Mouse (Mus musculus): ENCODE results near the gene Nf2. TPM values are rescaled to one million over a fixed set of nuclear protein-coding genes. Genes with fewer than 3 reads are reported as not detected.

The Nf2 gene
- polyA plus RNA-seq (2012; rRNA removed): 77.6 and 81.7 TPM in 2 replicates

DNA sequence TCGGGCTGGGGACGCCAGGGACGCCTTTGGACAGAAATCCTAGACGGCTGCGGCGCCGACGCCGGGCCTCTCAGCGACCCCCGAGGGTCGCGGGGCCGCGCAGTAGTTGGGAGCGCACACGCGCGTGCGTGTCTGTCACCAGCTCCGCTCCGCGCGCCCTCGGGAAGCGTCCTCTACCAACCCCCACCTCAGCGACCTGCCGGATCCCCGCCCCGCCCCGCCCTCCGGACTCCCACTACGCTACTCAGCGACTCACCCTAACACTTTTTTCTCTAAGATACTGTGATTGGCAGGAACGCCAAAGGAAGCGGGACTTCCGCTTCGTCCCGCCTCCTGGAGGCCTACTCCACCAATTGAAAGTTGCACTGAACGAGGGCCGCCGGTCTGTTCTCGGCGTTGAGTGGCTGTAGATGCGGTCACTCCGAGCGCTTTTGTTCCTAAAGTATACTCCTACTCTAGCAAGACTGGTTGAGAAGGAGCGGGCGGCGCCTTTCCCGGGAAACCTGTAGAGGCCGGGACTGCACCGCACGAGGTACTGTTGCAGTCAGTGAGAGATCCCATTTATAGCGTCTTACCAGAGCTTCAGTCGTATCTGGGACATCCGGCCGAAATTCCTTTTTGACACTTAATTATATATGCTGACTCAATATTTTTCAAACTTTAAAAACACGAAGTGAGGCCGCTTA, at the start of gene Nf2:
TSS of gene Nf2 (minus strand) at position 279 of the 686 bp plus-strand sequence.

DNA sequence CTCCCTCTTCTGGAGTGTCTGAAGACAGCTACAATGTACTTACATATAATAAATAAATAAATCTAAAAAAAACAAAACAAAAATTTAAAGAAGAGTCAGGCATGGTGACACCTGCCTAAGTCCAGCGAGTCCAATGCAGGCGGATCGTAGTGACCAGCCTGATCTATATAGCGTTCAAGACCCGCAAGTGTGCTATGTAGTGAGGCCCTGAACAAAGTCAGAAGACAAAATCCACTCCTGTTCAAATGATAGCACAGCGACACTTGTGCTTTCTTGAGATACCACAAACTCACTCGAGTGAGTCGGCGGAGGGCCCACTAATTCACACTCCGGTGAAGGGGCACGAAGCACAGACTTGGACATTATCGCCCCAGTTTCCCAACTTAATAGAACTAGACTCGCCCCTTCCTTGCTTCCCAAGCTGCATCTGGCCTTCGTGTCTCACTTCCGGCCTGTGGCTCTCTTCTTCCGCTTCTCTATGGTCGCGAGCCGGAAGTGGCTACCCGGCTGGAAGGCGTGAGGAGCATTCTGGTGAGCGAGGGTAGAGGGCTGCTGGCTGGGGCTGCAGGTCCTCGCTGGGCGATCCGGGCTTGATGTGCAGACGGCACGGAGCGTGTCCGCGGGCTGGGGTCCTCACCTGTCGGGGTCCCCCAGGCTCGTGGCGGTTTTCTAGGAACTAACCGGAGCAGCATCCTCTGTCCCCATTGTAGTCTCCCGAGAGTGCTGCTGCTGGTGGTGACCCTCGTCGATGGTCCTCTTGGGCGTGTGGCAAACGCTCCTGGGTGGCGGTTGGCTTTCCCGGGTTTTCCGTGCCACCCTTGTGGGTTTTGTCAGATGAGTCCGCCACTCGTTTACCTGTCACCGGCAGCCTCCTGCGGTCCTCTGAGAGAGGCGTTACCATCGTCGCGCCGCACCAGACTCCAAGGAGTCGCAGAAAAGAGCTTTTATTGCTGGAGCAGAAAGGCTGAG, 45.8 kb upstream of the Nf2 start, which contains the start of gene Thoc5:
TSS of gene Thoc5 (plus strand) at position 473 of the 969 bp plus-strand sequence.

DNA sequence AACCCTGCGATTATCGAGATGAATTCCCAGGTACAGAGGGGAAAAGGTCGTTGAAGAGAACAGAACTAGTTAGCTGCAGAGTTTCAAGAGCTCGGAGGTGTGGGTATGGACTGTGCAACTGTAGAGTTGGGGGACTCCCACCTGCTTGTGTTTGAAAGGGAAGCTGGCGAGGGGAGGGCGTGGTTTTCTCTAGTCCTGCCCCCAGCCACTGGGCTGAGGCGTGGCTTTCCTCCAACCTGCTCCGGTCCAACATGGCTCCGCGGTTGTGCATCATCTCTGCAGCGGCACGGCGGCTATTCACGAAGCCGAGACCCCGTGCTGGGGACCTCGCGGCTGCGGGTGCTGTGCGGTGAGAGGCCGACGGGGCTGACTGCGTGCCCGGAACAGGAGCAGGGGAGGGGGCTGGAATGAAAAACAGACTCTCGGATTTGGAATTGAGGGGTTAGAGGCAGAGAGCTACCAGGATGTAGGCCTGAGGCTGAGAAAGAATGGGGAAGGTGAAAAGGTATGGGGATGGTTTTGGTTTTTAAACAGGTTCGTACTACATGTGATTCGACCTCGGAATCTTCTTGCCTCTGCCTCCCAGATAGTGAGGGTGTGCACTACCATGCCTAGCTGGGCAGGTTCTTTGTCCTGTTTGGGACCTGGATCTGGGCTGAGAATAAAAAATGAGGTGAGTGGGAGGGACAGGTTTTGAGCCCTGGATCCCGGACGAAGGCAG, 24.6 kb upstream of the Nf2 start, which contains the start of gene Nipsnap1:
TSS of gene Nipsnap1 (plus strand) at position 197 of the 721 bp plus-strand sequence.

DNA sequence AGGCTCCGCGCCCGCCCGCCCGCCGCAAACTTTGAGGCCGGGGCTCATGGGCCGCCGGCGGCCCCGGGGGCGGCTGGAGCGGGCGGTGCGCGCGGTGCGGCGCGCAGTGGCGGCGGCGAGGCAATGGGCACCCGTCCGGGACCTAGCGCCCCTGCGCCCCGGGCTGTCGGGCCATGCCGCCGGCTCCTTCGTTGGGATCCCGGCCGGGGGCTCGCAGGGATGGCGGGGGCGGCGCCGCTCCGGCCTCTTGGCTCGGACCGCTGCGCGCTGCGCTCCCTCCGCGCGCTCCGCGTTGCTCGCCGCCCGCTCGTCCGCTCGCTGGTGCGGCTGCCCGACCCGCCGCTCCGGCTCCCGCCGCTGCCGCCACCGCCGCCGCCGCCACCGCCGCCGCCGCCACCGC, 102.6 kb downstream of the Nf2 start, which contains the start of gene Cabp7:
TSS of gene Cabp7 (minus strand) at position 46 of the 400 bp plus-strand sequence.

Other genes with a start within 250 kb of the Nf2 start
- gene Gm11032, start 229.5 kb downstream of the Nf2 start, polyA plus RNA-seq (2012; rRNA removed): not detected in 2 replicates
- gene Ascc2, start 211.8 kb downstream of the Nf2 start, polyA plus RNA-seq (2012; rRNA removed): 33.2 and 34.8 TPM in 2 replicates
- gene Uqcr10, start 145.2 kb downstream of the Nf2 start, polyA plus RNA-seq (2012; rRNA removed): 747 and 762 TPM in 2 replicates
- gene Zmat5, start 144.9 kb downstream of the Nf2 start, polyA plus RNA-seq (2012; rRNA removed): 48.4 and 56.2 TPM in 2 replicates
- gene Cabp7, start 102.8 kb downstream of the Nf2 start, polyA plus RNA-seq (2012; rRNA removed): 3.3 and 4.7 TPM in 2 replicates
- 89.9 and 101 TPM in 2 replicates for gene Nipsnap1, start 24.4 kb upstream of the Nf2 start, polyA plus RNA-seq (2012; rRNA removed)
- 73.5 and 88.3 TPM in 2 replicates for gene Thoc5, start 45.8 kb upstream of the Nf2 start, polyA plus RNA-seq (2012; rRNA removed)
- 2.9 and 3.4 TPM in 2 replicates for gene Nefh, start 98.5 kb upstream of the Nf2 start, polyA plus RNA-seq (2012; rRNA removed)
- 94.5 and 94.7 TPM in 2 replicates for gene Ap1b1, start 137.3 kb upstream of the Nf2 start, polyA plus RNA-seq (2012; rRNA removed)
- 0.43 and 1.0 TPM in 2 replicates for gene Rasl10a, start 208.6 kb upstream of the Nf2 start, polyA plus RNA-seq (2012; rRNA removed)
- 30.1 and 33.8 TPM in 2 replicates for gene Gas2l1, start 215.8 kb upstream of the Nf2 start, polyA plus RNA-seq (2012; rRNA removed)
- 39.5 and 45.9 TPM in 2 replicates for gene Rhbdd3, start 249.4 kb upstream of the Nf2 start, polyA plus RNA-seq (2012; rRNA removed)
- 655 and 705 TPM in 2 replicates for gene Ewsr1, start 249.7 kb upstream of the Nf2 start, polyA plus RNA-seq (2012; rRNA removed)

Data from central nervous system, embryonic 14 days (tissue).